Mouse (Mus musculus): ENCODE data around the gene Nup210. TPM values are rescaled to one million over a fixed set of nuclear protein-coding genes. Genes with fewer than 3 reads are reported as not detected.
"Not testable (repeated sequence)": the region's sequence is repeated elsewhere in the genome, so short reads cannot be mapped to it uniquely, and the experiment has no call there.

Gene Nup210
- polyA plus RNA-seq, 1 experiment = 219 TPM

GRCm38 (mm10) chr6:91124286-91125227, 7.9 kb upstream of the Nup210 start:
- WGBS = 51% methylated on average over 7 of the region's 7 CpGs
- no peak overlapping the region for H3K4me3 ChIP-seq (ENCODE audit: control insufficient read depth, insufficient read depth, low read length)
- no peak for TF ChIP-seq CTCF (IDR thresholded peaks at IDR 0.05; ENCODE audit: borderline replicate concordance, control insufficient read depth, extremely low read depth, insufficient read depth, low read length, poor library complexity)
- TF ChIP-seq POLR2A (IDR thresholded peaks at IDR 0.05; ENCODE audit: control insufficient read depth, extremely low read depth, insufficient read depth, low read length, poor library complexity) = no peak
- peak overlapping the region; percentile 6; the same call in 1 of the 2 replicates for H3K27ac ChIP-seq (ENCODE audit: control insufficient read depth, insufficient read depth, low read length)
- DNase-seq = no peak
- H3K36me3 ChIP-seq (ENCODE audit: control insufficient read depth, insufficient read depth, low read length) = no peaks in the 10 kb centered on the region
- H3K27me3 ChIP-seq (ENCODE audit: control insufficient read depth, insufficient read depth, low read length) = no peaks in the 10 kb centered on the region
- peaks cover 13% of the 10 kb centered on the region for H3K4me1 ChIP-seq (replicated peaks; ENCODE audit: control insufficient read depth, insufficient read depth, low read length)

- DNase-seq = no peak
- peaks cover 9% of the 10 kb centered on the region for H3K4me1 ChIP-seq (replicated peaks; ENCODE audit: control insufficient read depth, insufficient read depth, low read length)
- H3K27ac ChIP-seq (ENCODE audit: control insufficient read depth, insufficient read depth, low read length) = no peak overlapping the region
- H3K4me3 ChIP-seq (ENCODE audit: control insufficient read depth, insufficient read depth, low read length) = no peak overlapping the region
- TF ChIP-seq CTCF (IDR thresholded peaks at IDR 0.05; ENCODE audit: borderline replicate concordance, control insufficient read depth, extremely low read depth, insufficient read depth, low read length, poor library complexity) = no peak
- no peak for TF ChIP-seq POLR2A (IDR thresholded peaks at IDR 0.05; ENCODE audit: control insufficient read depth, extremely low read depth, insufficient read depth, low read length, poor library complexity)
- WGBS = 57% methylated on average over 3 of the region's 3 CpGs
- H3K36me3 ChIP-seq (ENCODE audit: control insufficient read depth, insufficient read depth, low read length) = no peaks in the 10 kb centered on the region
- H3K27me3 ChIP-seq (ENCODE audit: control insufficient read depth, insufficient read depth, low read length) = no peaks in the 10 kb centered on the region
These were observed 6.8 kb upstream of the Nup210 start for GRCm38 (mm10) chr6:91123453-91123852.

- not testable (repeated sequence) for DNase-seq
- WGBS = 95% methylated on average over 7 of the region's 7 CpGs
These were observed 4.5 kb upstream of the Nup210 start for GRCm38 (mm10) chr6:91121089-91121488.

GRCm38 (mm10) chr6:91120206-91120605, 3.6 kb upstream of the Nup210 start:
- H3K36me3 ChIP-seq (ENCODE audit: control insufficient read depth, insufficient read depth, low read length) = no peaks in the 10 kb centered on the region
- DNase-seq = no peak

More at GRCm38 (mm10) chr6:91121089-91121488, 4.5 kb upstream of the Nup210 start:
- not testable (repeated sequence) for H3K36me3 ChIP-seq (ENCODE audit: control insufficient read depth, insufficient read depth, low read length); H3K27me3 ChIP-seq (ENCODE audit: control insufficient read depth, insufficient read depth, low read length); H3K4me3 ChIP-seq (ENCODE audit: control insufficient read depth, insufficient read depth, low read length); H3K27ac ChIP-seq (ENCODE audit: control insufficient read depth, insufficient read depth, low read length)
- H3K4me1 ChIP-seq (replicated peaks; ENCODE audit: control insufficient read depth, insufficient read depth, low read length) = peaks cover 20% of the 10 kb centered on the region

GRCm38 (mm10) chr6:91118526-91118925, 1.9 kb upstream of the Nup210 start:
- DNase-seq = no peak
- peaks cover 23% of the 10 kb centered on the region for H3K4me1 ChIP-seq (replicated peaks; ENCODE audit: control insufficient read depth, insufficient read depth, low read length)
- no peak overlapping the region for H3K27ac ChIP-seq (ENCODE audit: control insufficient read depth, insufficient read depth, low read length)
- no peak for TF ChIP-seq CTCF (IDR thresholded peaks at IDR 0.05; ENCODE audit: borderline replicate concordance, control insufficient read depth, extremely low read depth, insufficient read depth, low read length, poor library complexity)
- TF ChIP-seq POLR2A (IDR thresholded peaks at IDR 0.05; ENCODE audit: control insufficient read depth, extremely low read depth, insufficient read depth, low read length, poor library complexity) = no peak
- H3K27me3 ChIP-seq (ENCODE audit: control insufficient read depth, insufficient read depth, low read length) = no peaks in the 10 kb centered on the region
- no peak overlapping the region for H3K4me3 ChIP-seq (ENCODE audit: control insufficient read depth, insufficient read depth, low read length)
- H3K36me3 ChIP-seq (ENCODE audit: control insufficient read depth, insufficient read depth, low read length) = no peaks in the 10 kb centered on the region

More at GRCm38 (mm10) chr6:91120206-91120605, 3.6 kb upstream of the Nup210 start:
- no peaks in the 10 kb centered on the region for H3K27me3 ChIP-seq (ENCODE audit: control insufficient read depth, insufficient read depth, low read length)
- H3K27ac ChIP-seq (ENCODE audit: control insufficient read depth, insufficient read depth, low read length) = no peak overlapping the region
- no peak overlapping the region for H3K4me3 ChIP-seq (ENCODE audit: control insufficient read depth, insufficient read depth, low read length)
- WGBS = 92% methylated on average over 2 of the region's 2 CpGs
- peaks cover 23% of the 10 kb centered on the region for H3K4me1 ChIP-seq (replicated peaks; ENCODE audit: control insufficient read depth, insufficient read depth, low read length)
- TF ChIP-seq CTCF (IDR thresholded peaks at IDR 0.05; ENCODE audit: borderline replicate concordance, control insufficient read depth, extremely low read depth, insufficient read depth, low read length, poor library complexity) = no peak
- TF ChIP-seq POLR2A (IDR thresholded peaks at IDR 0.05; ENCODE audit: control insufficient read depth, extremely low read depth, insufficient read depth, low read length, poor library complexity) = no peak

- H3K27me3 ChIP-seq (ENCODE audit: control insufficient read depth, insufficient read depth, low read length) = no peaks in the 10 kb centered on the region
- H3K36me3 ChIP-seq (ENCODE audit: control insufficient read depth, insufficient read depth, low read length) = no peaks in the 10 kb centered on the region
- TF ChIP-seq POLR2A (IDR thresholded peaks at IDR 0.05; ENCODE audit: control insufficient read depth, extremely low read depth, insufficient read depth, low read length, poor library complexity) = no peak
- no peak for TF ChIP-seq CTCF (IDR thresholded peaks at IDR 0.05; ENCODE audit: borderline replicate concordance, control insufficient read depth, extremely low read depth, insufficient read depth, low read length, poor library complexity)
- no peak for DNase-seq
- no peak overlapping the region for H3K27ac ChIP-seq (ENCODE audit: control insufficient read depth, insufficient read depth, low read length)
- peaks cover 22% of the 10 kb centered on the region for H3K4me1 ChIP-seq (replicated peaks; ENCODE audit: control insufficient read depth, insufficient read depth, low read length)
- peak overlapping the region; percentile 72 for H3K4me3 ChIP-seq (ENCODE audit: control insufficient read depth, insufficient read depth, low read length)
- 23% methylated on average over 9 of the region's 9 CpGs for WGBS
These were observed 520 bp upstream of the Nup210 start for GRCm38 (mm10) chr6:91117149-91117548.
